Mouse (Mus musculus) heart, embryonic 14.5 days (tissue): Measurements from ENCODE around the gene Plcg1. TPM values are rescaled to one million over a fixed set of nuclear protein-coding genes. Genes with fewer than 3 reads are reported as not detected.

Source experiments
- ATAC-seq: fragments of 200-750 bp; cut with Nextera tagmentation; 2 replicates; pipeline ENCODE4 v1.8.0; 2017; ENCODE audit warnings: low read depth, moderate TSS enrichment; ENCODE audit not compliant: insufficient number of reproducible peaks, insufficient read depth, low FRiP score
- H3K27ac ChIP-seq, 2 experiments: fragments of 200-500 bp in 1 of 2; fragments of 300-500 bp in 1 of 2; sonication (generic) in 1 of 2; replicated peaks in 1 of 2; 2 replicates each; pipeline ENCODE4 v1.5.1; 2012 to 2014; ENCODE audit warnings: low read depth in 2 of 2, low read length in 2 of 2, control low read depth in 1 of 2, mild to moderate bottlenecking in 1 of 2, mixed read lengths in 1 of 2; ENCODE audit not compliant: control insufficient read depth in 1 of 2, insufficient read depth in 1 of 2
- H3K27me3 ChIP-seq: fragments of 300-500 bp; sonication (generic); 2 replicates; pipeline ENCODE4 v1.6.1; 2014; ENCODE audit warnings: mild to moderate bottlenecking, low read length, control low read depth; ENCODE audit not compliant: control insufficient read depth, insufficient read depth
- H3K36me3 ChIP-seq: fragments of 300-500 bp; sonication (generic); 2 replicates; pipeline ENCODE4 v1.6.1; 2014; ENCODE audit warnings: mild to moderate bottlenecking, control low read depth, low read length, mixed read lengths; ENCODE audit not compliant: control insufficient read depth, insufficient read depth
- H3K4me1 ChIP-seq, 2 experiments: fragments of 200-500 bp in 1 of 2; fragments of 300-500 bp in 1 of 2; sonication (generic) in 1 of 2; 2 replicates each; pipeline ENCODE4 v1.6.1; 2012 to 2014; ENCODE audit warnings: low read length in 2 of 2, control low read depth in 1 of 2, mixed read lengths in 1 of 2; ENCODE audit not compliant: control insufficient read depth in 2 of 2, insufficient read depth in 2 of 2
- H3K4me2 ChIP-seq: fragments of 300-500 bp; sonication (generic); 2 replicates; pipeline ENCODE4 v1.6.1; 2014; ENCODE audit warnings: mild to moderate bottlenecking, low read length
- H3K4me3 ChIP-seq, 2 experiments: fragments of 200-500 bp in 1 of 2; fragments of 300-500 bp in 1 of 2; sonication (generic) in 1 of 2; 2 replicates each; pipeline ENCODE4 v1.5.1; 2012 to 2014; ENCODE audit warnings: low read length in 2 of 2, mild to moderate bottlenecking in 2 of 2, control low read depth in 1 of 2, low read depth in 1 of 2, moderate library complexity in 1 of 2; ENCODE audit not compliant: control insufficient read depth in 1 of 2, insufficient read depth in 1 of 2
- H3K9ac ChIP-seq: fragments of 300-500 bp; sonication (generic); 2 replicates; pipeline ENCODE4 v1.6.1; 2014; ENCODE audit warnings: mild to moderate bottlenecking, low read length
- H3K9me3 ChIP-seq: fragments of 300-500 bp; sonication (generic); 2 replicates; pipeline ENCODE4 v1.6.1; 2016; ENCODE audit warnings: low read length, control low read depth; ENCODE audit not compliant: control insufficient read depth
- WGBS: fragments of 180-500 bp; shearing (Covaris S2); extraction: QIAGEN DNeasy Blood & Tissue Kit; methylation state at CpG from one replicate; pipeline ENCODE4 v1.1.7; 2014; 5-methylcytosine and 5-hydroxymethylcytosine counted together
- polyA plus RNA-seq: library from polyadenylated mRNA; unstranded; fragments of >200 nt; fragmentation: Nextera tagmentation; extraction: Ambion mirVana; gene quantifications from 2 replicates; pipeline ENCODE4 v1.2.1, GENCODE M21; 2014

Gene Plcg1
- polyA plus RNA-seq = 33.1 and 33.7 TPM in 2 replicates

GRCm38 (mm10) chr2:160731117-160731838 lies at the start of gene Plcg1:
Gene Plcg1 (plus strand): TSS chr2:160731300.
- H3K36me3 ChIP-seq = peaks cover 9% of the 10 kb centered on the region
- under 1% methylated on average over 62 of the region's 99 CpGs for WGBS
- peaks cover 26 to 50% of the 10 kb centered on the region in 2 experiments for H3K4me1 ChIP-seq
- ATAC-seq = peak; percentile 91
- no peaks in the 10 kb centered on the region for H3K27me3 ChIP-seq
- peak within 1 kb of the TSS; percentile 96 for H3K4me2 ChIP-seq
- peak within 1 kb of the TSS; percentile 73 to 92 for H3K27ac ChIP-seq
- no peaks in the 10 kb centered on the region for H3K9me3 ChIP-seq
- H3K9ac ChIP-seq = peak within 1 kb of the TSS; percentile 98
- H3K4me3 ChIP-seq = peak within 1 kb of the TSS; percentile 87 to 96

- no peak overlapping the region for H3K4me2 ChIP-seq
- H3K4me1 ChIP-seq = peaks cover 2 to 14% of the 10 kb centered on the region in 2 experiments; a peak in 3 of 4 replicates
- WGBS = 26% methylated on average over 5 of the region's 5 CpGs
- H3K9me3 ChIP-seq = no peaks in the 10 kb centered on the region
- no peak overlapping the region for H3K4me3 ChIP-seq
- H3K36me3 ChIP-seq = peaks cover 87% of the 10 kb centered on the region
- peak overlapping the region; percentile 56 for H3K27ac ChIP-seq
- peak; percentile 54; the same call in 1 of the 2 replicates for ATAC-seq
- H3K27me3 ChIP-seq = no peaks in the 10 kb centered on the region
- no peak overlapping the region for H3K9ac ChIP-seq
These were observed 30.8 kb upstream of the Plcg1 start for GRCm38 (mm10) chr2:160700271-160700670.

- H3K4me2 ChIP-seq = no peak overlapping the region
- H3K9me3 ChIP-seq = no peaks in the 10 kb centered on the region
- WGBS = 23% methylated on average over 3 of the region's 3 CpGs
- no peak overlapping the region for H3K4me3 ChIP-seq
- no peaks in the 10 kb centered on the region for H3K27me3 ChIP-seq
- no peak overlapping the region for H3K9ac ChIP-seq
- ATAC-seq = no peak
- no peak overlapping the region for H3K27ac ChIP-seq
- peaks cover 2 to 14% of the 10 kb centered on the region in 2 experiments; a peak in 3 of 4 replicates for H3K4me1 ChIP-seq
- H3K36me3 ChIP-seq = peaks cover 87% of the 10 kb centered on the region
These were observed 29.5 kb upstream of the Plcg1 start for GRCm38 (mm10) chr2:160701603-160702002.

DNA sequence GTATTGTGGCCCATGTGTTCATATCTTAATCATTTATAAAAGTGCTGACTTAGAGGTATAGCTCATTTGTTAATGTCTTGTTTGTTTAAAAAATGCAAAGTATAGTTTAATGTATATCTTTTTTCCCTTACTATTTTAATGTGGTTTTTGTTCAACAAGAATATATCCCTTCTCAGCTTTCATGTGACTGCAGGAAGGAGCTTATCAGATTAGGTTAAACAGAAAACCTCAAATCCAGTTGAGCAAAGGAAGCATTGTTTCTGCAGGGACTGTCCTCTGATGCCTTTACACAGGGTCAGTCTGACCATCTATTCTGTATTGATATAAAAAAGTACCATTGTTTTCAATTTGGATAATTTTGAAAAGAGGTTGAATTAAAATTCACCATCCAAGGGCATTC lies 28.3 kb upstream of the Plcg1 start:
- Histone ChIP-seq H3K4me3 (no peak overlapping the region), H3K27ac (no peak overlapping the region), H3K9ac (no peak overlapping the region), H3K9me3 (no peaks in the 10 kb centered on the region), H3K4me1 (peaks cover 2 to 14% of the 10 kb centered on the region in 2 experiments; a peak in 3 of 4 replicates), H3K4me2 (no peak overlapping the region), H3K36me3 (peaks cover 91% of the 10 kb centered on the region), H3K27me3 (no peaks in the 10 kb centered on the region)
- ATAC-seq = no peak

DNA sequence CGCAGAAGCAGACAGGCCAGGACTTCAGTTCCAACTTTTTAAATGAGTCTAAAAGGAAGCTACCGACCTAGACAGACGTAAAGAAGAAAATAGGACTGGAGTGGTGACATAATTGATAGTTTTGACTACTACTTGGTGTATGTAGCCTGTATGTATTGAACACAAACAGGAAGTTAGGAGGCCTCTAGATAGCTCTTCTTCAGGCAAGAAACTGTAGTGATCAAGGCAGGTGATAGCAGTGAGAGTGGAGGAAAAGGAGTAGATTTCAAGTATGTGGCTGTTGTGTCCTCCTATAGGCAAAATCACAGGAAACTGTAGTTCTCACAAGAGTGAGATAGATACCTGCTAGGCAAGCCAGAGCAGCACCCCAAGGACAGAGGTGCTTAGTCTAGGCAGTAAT lies 23.4 kb upstream of the Plcg1 start:
- 91% methylated on average over 3 of the region's 3 CpGs for whole genome bisulfite sequencing
- ATAC-seq = no peak
- Histone ChIP-seq H3K9ac (no peak overlapping the region), H3K36me3 (peaks cover 94% of the 10 kb centered on the region), H3K9me3 (no peaks in the 10 kb centered on the region), H3K27me3 (no peaks in the 10 kb centered on the region), H3K4me1 (no peaks in the 10 kb centered on the region), H3K4me2 (no peak overlapping the region), H3K27ac (no peak overlapping the region), H3K4me3 (no peak overlapping the region)

DNA sequence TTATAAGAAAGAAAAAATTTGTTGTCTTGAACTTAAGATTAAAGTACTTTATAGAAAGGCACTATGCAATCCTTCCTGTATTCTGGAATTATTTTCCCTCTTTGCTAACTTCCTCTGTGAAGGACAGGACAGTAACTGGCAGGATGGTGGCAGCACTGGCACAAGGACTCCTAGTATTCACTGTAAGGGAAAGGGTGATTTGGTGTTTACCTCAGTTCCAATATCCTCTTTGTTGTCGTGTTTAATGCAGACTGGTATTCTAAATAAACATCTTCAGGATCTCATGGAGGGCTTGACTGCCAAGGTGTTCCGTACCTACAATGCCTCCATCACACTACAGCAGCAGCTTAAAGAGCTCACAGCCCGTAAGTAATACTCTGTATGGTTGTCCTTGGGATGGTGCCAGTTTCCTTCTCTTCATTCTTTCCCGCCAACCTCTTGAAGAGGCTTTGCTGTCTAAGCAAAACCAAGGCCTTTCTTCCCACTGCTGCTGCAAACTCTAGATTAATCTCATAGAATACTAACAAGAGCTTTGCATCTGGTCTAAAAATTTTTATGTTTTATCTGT lies 15.6 kb upstream of the Plcg1 start:
- H3K27ac ChIP-seq = no peak overlapping the region
- H3K36me3 ChIP-seq = peaks cover 97% of the 10 kb centered on the region
- no peaks in the 10 kb centered on the region for H3K27me3 ChIP-seq
- H3K9me3 ChIP-seq = no peaks in the 10 kb centered on the region
- WGBS = 76% methylated on average over 4 of the region's 4 CpGs
- no peak for ATAC-seq
- no peak overlapping the region for H3K9ac ChIP-seq
- no peak overlapping the region for H3K4me2 ChIP-seq
- H3K4me3 ChIP-seq = no peak overlapping the region
- no peaks in the 10 kb centered on the region for H3K4me1 ChIP-seq

- Histone ChIP-seq H3K9me3 (no peaks in the 10 kb centered on the region), H3K4me2 (no peak overlapping the region), H3K27me3 (no peaks in the 10 kb centered on the region), H3K36me3 (peaks cover 97% of the 10 kb centered on the region), H3K4me3 (no peak overlapping the region), H3K4me1 (no peaks in the 10 kb centered on the region), H3K27ac (no peak overlapping the region), H3K9ac (no peak overlapping the region)
- whole genome bisulfite sequencing = 77% methylated on average over 5 of the region's 5 CpGs
- ATAC-seq = no peak
These were observed 13.8 kb upstream of the Plcg1 start for GRCm38 (mm10) chr2:160717269-160717668.
